ENCODE assay signal across 11 mouse cellular contexts in genomic region chr17:88132601-88133346, GRCm38 (mm10).
DNase-seq lines count a peak whose midpoint lies in the region; ATAC-seq and TF ChIP-seq lines count a peak whose summit lies in the region.
"Had no signal": no experiment of that assay in that cellular context is flagged by ENCODE, and none has a peak within 500 bp of the region (broad histone marks: within the 10 kb centered on the region; RNA-seq: fewer than 3 reads in every experiment).

No protein-coding gene starts in this region.

- intact Hi-C loops in gastrocnemius, postnatal 14 days (cut with DNase I; ENCODE audit: low total_unique reads) = no loop called here

- no peak for ATAC-seq in forebrain, embryonic 11.5 days (replicated peaks; ENCODE audit: low FRiP score)

- H3K27me3 ChIP-seq in kidney, adult 2 months (replicated peaks; ENCODE audit: control insufficient read depth, insufficient read depth, low read length) = no peaks in the 10 kb centered on the region
- H3K27me3 ChIP-seq in forebrain, embryonic 11.5 days (ENCODE audit: control insufficient read depth, insufficient read depth, low read length) = no peaks in the 10 kb centered on the region

- no peak overlapping the region for H3K9ac ChIP-seq in forebrain, embryonic 11.5 days (ENCODE audit: low read length)
- H3K9ac ChIP-seq: hindbrain, embryonic 14.5 days had no signal

- no peak for TF ChIP-seq POLR2A in kidney, adult 2 months (IDR thresholded peaks at IDR 0.05; ENCODE audit: low read depth, low read length)

- no peaks in the 10 kb centered on the region for H3K4me1 ChIP-seq in kidney, adult 2 months (ENCODE audit: control insufficient read depth, insufficient read depth, low read length)
- no peaks in the 10 kb centered on the region for H3K4me1 ChIP-seq in forebrain, embryonic 11.5 days (replicated peaks; ENCODE audit: control insufficient read depth, insufficient read depth, low read length)

- 30% methylated on average over 23 of the region's 23 CpGs for WGBS in kidney, adult 2 months
- 13% methylated on average over 22 of the region's 23 CpGs for WGBS in macrophage (ENCODE audit: missing documents)
- WGBS in forebrain, embryonic 11.5 days = 81% methylated on average over 23 of the region's 23 CpGs

- no peaks in the 10 kb centered on the region for H3K9me3 ChIP-seq in forebrain, embryonic 11.5 days (ENCODE audit: control insufficient read depth, low read length)

- DNase-seq in kidney, adult 2 months = peak; percentile 40
- DNase-seq in kidney, postnatal 25 days = no peak
- peak; percentile 76 for DNase-seq in adipocyte (ENCODE audit: low spot score)
- peak; percentile 24 for DNase-seq in gastrocnemius, postnatal 14 days
- no peak for DNase-seq in frontal cortex, postnatal 10 days (ENCODE audit: low spot score in 2 of 2)
- no peak for DNase-seq in forebrain, embryonic 11.5 days (ENCODE audit: low spot score)
- DNase-seq in urinary bladder, postnatal 25 days (ENCODE audit: low spot score) = no peak
- DNase-seq: midbrain, embryonic 14.5 days; right cerebral cortex, postnatal 14 days had no signal

- H3K79me2 ChIP-seq in macrophage (ENCODE audit: inconsistent target) = no peaks in the 10 kb centered on the region

- no peak for TF ChIP-seq CTCF in kidney, adult 2 months (conservative IDR thresholded peaks at IDR 0.05; ENCODE audit: insufficient read depth, insufficient read length, low read depth, low read length)

- H3K36me3 ChIP-seq in kidney, adult 2 months (ENCODE audit: control insufficient read depth, insufficient read depth, low read length) = no peaks in the 10 kb centered on the region
- no peaks in the 10 kb centered on the region for H3K36me3 ChIP-seq in macrophage (ENCODE audit: inconsistent target)
- no peaks in the 10 kb centered on the region for H3K36me3 ChIP-seq in forebrain, embryonic 11.5 days (ENCODE audit: control insufficient read depth, insufficient read depth, low read length)

- H3K4me2 ChIP-seq in forebrain, embryonic 11.5 days (ENCODE audit: low read depth, low read length, severe bottlenecking) = no peak overlapping the region
- H3K4me2 ChIP-seq: hindbrain, embryonic 14.5 days had no signal

- peak overlapping the region; percentile 6; the same call in 1 of the 2 replicates for H3K4me3 ChIP-seq in kidney, adult 2 months (ENCODE audit: insufficient read depth, low read depth, low read length)
- peak overlapping the region; percentile 17; the same call in 1 of the 2 replicates for H3K4me3 ChIP-seq in macrophage (ENCODE audit: inconsistent target)
- no peak overlapping the region for H3K4me3 ChIP-seq in forebrain, embryonic 11.5 days (ENCODE audit: low read depth, low read length)

- no peak overlapping the region for H3K27ac ChIP-seq in kidney, adult 2 months (ENCODE audit: insufficient read depth, low read depth, low read length)
- H3K27ac ChIP-seq in macrophage = peak overlapping the region; percentile 89
- no peak overlapping the region for H3K27ac ChIP-seq in forebrain, embryonic 11.5 days (ENCODE audit: low read depth, low read length)
- H3K27ac ChIP-seq: hindbrain, embryonic 14.5 days had no signal

Comparison
In these comparisons a context has a peak if more than half of its experiments do, and no peak if none do; other contexts are left out.
1. DNase-seq: peak in kidney, adult 2 months (single experiment), adipocyte (single experiment) and gastrocnemius, postnatal 14 days (single experiment); none in kidney, postnatal 25 days (0 of 2), frontal cortex, postnatal 10 days (0 of 2), forebrain, embryonic 11.5 days (single experiment) and urinary bladder, postnatal 25 days (single experiment).